Mouse (Mus musculus) gastrocnemius, adult 2 months (tissue): ENCODE measurements around the gene Dbndd2. TPM values are rescaled to one million over a fixed set of nuclear protein-coding genes. Genes with fewer than 3 reads are reported as not detected.

Source experiments
- DNase-seq: peaks from one replicate; pipeline ENCODE4 v3.0.0; 2022
- H3K27ac ChIP-seq: fragments of 200-600 bp; 2 replicates; pipeline ENCODE4 v1.8.1; 2022; ENCODE audit warnings: mild to moderate bottlenecking
- H3K4me3 ChIP-seq: fragments of 200-600 bp; 2 replicates; pipeline ENCODE4 v1.8.1; 2022; ENCODE audit warnings: mild to moderate bottlenecking, moderate library complexity
- CTCF ChIP-seq: fragments of 200-600 bp; IDR thresholded peaks from 2 replicates; pipeline ENCODE4 v1.8.1; 2022; ENCODE audit warnings: antibody characterized with exemption, mild to moderate bottlenecking, moderate library complexity
- intact Hi-C: fragments of 180-260 bp; cut with DNase I; formaldehyde crosslinking; loops from one replicate; pipeline ENCODE4 v1.15.1; 2025
- total RNA-seq, 2 experiments: library from RNA; stranded (reverse); gene quantifications; 2 replicates each; pipeline ENCODE4 v1.2.3; 2021

The Dbndd2 gene
- total RNA-seq, 2 experiments from 2014 or later: 12.9 to 25.5 TPM

DNA sequence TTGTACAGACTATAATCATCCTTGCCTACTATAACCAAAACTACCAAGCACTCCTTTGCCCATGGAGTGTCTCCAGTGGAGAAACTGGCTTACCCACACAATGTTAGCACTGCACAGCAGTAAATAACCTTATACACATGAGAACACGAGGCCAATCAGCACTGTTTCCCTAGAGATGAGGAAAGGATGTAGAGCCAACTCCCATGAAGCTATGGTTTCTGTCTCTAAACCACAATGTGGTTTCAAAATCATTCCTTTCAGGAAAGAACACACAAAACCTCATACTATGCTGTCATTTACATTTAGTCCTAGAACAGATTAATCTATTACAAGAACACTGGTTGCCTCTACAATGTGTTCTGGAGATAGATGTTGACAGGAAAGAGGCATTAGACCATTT, 10.4 kb downstream of the Dbndd2 start:
- DNase-seq: no peak
- no peak for TF ChIP-seq CTCF
- intact Hi-C loops: loop anchor here (5.0 kb wide), 1 partner anchor 34 kb away; the partner anchor contains the start of gene Gm20458
- no peak overlapping the region for H3K27ac ChIP-seq
- H3K4me3 ChIP-seq: peak overlapping the region; percentile 96

DNA sequence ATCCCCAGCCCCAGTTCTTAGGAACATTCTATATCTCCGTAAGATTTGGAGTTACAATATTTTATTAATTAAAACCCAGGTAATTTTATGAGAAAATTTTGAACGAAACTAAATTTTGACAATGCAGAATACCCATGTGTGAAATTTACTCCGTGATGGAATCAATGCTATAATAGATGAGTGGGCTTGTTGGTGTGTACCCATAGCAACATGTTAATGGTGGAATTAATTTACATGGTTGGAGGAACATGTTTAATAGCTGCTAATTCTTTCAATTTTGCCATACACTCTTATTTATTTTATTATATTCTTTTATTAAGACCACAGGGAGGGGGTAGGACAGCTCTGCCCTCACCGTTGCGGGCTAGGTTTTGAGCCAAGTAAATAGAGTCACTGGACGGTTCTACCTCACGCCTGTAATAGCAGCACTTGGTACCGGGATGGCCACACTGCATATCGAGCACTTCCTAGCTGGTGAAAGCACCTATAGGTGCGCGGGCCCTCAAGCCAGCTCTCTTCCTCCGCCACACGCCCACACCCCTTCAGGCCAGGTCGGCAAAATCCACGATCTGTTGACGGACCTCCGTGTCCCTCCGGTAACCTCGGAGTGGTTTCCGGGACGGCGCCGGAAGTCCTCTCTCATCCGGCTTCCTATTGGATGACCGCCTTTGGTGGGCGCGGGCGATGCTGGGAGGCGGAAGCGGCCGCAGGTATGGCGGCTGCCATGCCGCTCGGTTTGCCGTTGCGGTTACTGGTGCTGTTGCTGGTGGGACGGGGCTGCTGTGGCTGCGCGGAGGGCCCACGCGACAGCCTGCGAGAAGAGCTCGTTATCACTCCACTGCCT, 11.2 kb downstream of the Dbndd2 start, which contains the start of gene Pigt:
Gene Pigt (plus strand): TSS at position 674 of the 844 bp plus-strand sequence.
- intact Hi-C loops: loop anchor here (5.0 kb wide), 1 partner anchor 35 kb away; the partner anchor contains the start of gene Gm20458
- Histone ChIP-seq H3K4me3 (peak within 1 kb of the TSS; percentile 96), H3K27ac (peak within 1 kb of the TSS; percentile 95)
- peak; percentile 93 for DNase-seq
- TF ChIP-seq CTCF: no peak

DNA sequence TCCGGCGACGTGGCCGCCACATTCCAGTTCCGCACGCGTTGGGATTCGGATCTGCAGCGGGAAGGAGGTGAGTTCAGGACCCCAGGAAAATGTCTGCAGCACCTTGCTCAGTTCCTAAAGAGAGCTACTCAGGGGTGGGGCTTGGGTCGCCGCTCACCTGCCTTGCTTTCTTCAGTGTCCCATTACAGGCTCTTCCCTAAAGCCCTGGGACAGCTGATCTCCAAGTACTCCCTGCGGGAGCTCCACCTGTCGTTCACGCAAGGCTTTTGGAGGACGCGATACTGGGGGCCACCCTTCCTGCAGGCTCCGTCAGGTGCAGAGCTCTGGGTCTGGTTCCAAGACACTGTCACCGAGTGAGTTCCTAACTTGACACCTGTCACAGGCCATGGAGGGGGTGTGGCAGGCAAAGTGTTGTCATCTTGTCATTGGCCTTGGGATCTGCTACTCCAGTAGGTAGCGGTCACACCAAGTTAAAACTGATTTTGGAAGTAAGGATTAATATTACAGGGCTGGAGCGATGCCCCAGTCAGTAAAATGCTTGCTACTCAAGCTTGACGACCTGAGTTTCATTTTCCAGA, 11.9 kb downstream of the Dbndd2 start:
- TF ChIP-seq CTCF: no peak
- Histone ChIP-seq H3K4me3 (peak overlapping the region; percentile 96), H3K27ac (peak overlapping the region; percentile 95)
- intact Hi-C loops: loop anchor here (5.0 kb wide), 1 partner anchor 35 kb away; the partner anchor contains the start of gene Gm20458
- DNase-seq: no peak

DNA sequence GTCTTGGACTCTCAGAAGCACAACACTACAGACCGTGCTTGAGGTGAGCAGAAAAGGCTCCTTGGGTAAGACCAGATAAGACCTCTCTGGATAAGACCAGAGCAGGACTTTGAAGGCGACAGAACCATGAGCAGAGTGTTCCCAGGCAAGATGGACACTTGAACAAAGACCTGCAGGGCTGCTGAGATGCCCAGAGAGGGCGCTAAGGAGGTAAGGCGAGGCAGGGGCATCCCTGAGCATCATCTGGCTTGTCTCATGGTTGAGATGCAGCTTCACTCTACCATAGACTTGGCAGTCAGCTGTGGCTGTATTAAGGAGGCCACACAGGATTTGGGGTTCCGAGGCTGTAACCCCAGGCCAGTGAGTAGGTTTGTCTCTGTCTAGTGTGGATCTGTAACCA, 13.4 kb downstream of the Dbndd2 start:
- intact Hi-C loops: loop anchor here (5.0 kb wide), 1 partner anchor 37 kb away; the partner anchor contains the start of gene Gm20458
- peak; percentile 22; the same call in 1 of the 2 replicates for TF ChIP-seq CTCF
- Histone ChIP-seq H3K27ac (no peak overlapping the region), H3K4me3 (no peak overlapping the region)
- no peak for DNase-seq

DNA sequence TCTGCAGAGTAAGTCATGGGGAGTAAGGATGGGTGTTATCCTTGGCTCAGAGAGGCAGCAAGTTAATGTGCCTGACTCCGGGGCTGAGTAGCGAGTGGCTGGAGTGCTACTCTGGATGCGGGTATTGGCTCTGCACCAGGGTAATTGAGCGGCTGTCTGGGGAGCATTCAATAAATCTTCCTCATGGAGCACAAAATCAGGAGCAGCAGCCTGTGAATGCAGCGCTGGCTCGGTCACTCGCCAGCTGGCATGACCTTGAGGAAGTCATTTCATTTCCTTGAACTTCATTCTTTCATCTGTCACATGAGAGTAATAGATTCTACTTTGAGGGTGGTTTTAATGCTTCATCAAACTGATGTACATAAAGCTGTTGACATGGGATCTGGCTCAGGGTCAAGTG, 14.6 kb downstream of the Dbndd2 start:
- H3K4me3 ChIP-seq: no peak overlapping the region
- H3K27ac ChIP-seq: no peak overlapping the region
- no peak for TF ChIP-seq CTCF
- intact Hi-C loops: no loop called here
- no peak for DNase-seq

DNA sequence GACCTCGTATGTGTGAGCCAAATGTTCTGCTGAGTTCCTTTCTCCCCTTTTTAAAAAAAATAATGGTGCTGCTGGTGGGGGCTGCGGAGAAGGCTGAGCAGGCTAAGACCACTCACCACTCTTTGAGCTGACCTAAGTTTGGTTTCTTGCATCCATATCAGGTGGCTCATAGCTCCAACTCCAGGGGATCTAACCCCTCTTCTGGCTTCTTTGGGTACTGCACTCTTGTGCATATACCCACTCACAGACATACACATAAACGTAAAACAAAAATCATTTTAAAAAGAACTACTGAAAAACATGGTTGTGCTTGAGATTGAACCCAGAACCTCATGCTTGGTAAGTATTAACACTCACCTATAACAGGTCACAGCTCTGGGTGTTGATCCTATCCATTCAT, 19.0 kb downstream of the Dbndd2 start:
- Histone ChIP-seq H3K27ac (no peak overlapping the region), H3K4me3 (no peak overlapping the region)
- TF ChIP-seq CTCF: peak; percentile 13; the same call in 1 of the 2 replicates
- DNase-seq: no peak
- intact Hi-C loops: no loop called here

DNA sequence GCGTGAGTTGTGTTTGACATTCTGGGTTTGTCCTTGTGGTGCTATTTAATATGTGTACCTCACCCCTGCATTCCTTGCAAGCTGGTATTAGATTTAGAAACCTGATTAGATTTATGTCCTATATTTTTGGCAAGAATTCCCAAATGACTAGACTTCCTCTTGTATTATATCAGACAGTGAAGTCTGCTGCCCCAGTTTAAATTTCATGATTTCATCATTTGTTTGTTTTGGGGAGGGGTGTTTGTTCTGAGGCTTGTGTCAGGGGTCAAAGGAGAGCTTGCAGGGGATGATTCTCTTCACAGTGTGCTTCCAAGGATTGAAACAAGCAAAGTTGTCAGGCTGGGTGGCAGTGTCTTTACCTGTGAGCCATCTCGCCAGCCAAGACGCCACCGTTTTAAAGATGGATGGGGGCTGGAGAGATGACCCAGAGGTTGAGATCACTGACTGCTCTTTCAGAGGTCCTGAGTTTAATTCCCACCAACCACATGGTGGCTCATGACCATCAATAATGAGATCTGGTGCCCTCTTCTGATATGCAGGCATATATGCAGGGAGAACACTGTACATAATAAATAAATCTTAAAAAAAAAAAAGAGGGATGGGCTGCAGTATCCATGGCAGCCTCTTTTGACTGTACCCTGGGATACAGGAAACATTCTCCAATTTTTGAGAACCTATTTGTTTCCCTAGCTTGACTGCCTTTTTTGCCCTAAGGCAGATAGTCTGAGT, 19.9 kb downstream of the Dbndd2 start:
- intact Hi-C loops: no loop called here
- TF ChIP-seq CTCF: 0 out of 2 replicates have a peak, but pooled peaks have one; percentile 2
- Histone ChIP-seq H3K27ac (no peak overlapping the region), H3K4me3 (no peak overlapping the region)
- no peak for DNase-seq

DNA sequence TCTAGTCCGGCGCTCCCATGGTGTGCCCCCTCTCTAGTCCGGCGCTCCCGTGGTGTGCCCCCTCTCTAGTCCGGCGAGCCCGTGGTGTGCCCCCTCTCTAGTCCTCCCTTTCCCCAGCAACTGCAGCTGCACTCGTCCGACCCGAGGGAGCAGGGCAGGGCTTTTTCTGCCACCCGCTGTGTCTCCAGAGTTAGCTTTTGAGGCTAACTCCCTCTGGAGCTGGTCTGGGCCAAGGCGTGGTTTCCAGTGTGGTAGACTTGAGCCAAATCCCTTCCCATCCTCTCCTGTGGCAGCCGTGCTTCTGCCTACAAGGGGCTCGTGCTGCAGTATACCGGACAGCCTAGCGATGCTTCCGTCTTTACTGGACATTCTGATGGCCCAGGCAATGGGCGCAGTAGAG, 21.9 kb downstream of the Dbndd2 start:
- H3K4me3 ChIP-seq: no peak overlapping the region
- H3K27ac ChIP-seq: no peak overlapping the region
- no peak for TF ChIP-seq CTCF
- intact Hi-C loops: no loop called here
- DNase-seq: no peak

DNA sequence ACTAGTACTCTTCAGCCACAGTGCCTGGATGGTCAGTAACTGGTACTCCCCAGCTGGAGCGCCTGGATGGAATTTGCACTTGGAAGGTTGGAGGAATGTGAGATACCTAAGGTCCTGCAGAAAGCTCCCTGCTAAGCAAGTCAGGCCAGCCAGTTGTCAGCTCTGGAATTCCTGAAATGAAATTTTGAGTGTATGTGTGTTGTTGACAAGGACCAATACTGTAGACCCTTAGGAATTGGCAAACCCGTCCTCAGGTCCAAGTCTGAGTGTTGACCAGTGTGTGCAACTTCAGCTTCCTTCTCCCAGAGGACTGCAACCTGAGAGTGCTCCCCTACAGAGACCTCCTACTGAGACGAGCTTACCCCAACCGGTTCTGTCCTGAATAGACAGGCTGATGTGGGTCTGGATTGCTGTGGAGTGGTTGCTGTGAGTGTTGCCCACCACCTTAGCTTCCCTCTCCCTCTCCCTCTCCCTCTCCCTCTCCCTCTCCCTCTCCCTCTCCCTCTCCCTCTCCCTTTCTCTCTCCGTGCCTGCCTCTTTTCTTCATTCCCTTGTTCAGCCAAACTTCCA, 24.8 kb downstream of the Dbndd2 start:
- no peak for TF ChIP-seq CTCF
- Histone ChIP-seq H3K4me3 (no peak overlapping the region), H3K27ac (0 out of 2 replicates have a peak overlapping the region, but pooled peaks have one; percentile 20)
- intact Hi-C loops: no loop called here
- DNase-seq: no peak

DNA sequence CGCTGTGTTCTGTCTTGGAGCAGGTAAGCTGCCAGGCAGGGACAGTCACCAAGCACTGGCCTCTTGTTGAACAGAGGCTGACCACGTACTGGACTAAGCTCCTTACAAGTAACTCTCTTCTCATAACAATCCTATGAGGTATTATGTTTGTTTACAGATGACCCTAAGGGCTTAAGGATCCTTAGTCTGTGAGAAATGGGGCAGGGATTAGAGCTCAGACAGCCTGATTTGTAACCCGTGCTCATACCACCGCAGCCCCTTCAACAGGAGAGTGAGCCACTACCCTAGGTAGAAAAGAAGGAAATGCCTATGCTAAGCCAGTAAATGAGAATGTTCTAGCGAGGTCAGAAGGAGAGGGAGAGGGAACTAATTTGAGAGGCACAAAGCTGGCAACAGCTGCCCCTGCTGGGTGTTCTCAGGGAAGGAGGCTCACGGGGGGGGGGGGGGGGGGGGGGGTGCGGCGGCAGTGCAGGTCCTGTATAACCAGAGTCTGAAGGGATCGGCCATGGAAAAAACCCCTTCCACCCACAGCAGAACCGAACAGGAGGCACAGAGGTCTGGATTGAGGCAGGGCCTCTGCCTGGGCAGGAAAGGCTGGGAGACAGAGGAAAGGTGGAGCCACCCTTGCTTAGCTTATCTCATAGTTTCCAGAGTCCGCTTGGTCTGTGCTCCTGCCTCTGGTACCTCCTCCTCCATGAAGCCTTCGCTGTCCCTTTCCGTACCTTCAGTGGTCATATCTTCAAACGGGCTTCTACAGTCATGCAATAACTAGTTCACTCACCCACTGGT, 26.4 kb downstream of the Dbndd2 start:
- peak overlapping the region; percentile 79 for H3K27ac ChIP-seq
- intact Hi-C loops: no loop called here
- no peak for TF ChIP-seq CTCF
- no peak for DNase-seq
- no peak overlapping the region for H3K4me3 ChIP-seq

DNA sequence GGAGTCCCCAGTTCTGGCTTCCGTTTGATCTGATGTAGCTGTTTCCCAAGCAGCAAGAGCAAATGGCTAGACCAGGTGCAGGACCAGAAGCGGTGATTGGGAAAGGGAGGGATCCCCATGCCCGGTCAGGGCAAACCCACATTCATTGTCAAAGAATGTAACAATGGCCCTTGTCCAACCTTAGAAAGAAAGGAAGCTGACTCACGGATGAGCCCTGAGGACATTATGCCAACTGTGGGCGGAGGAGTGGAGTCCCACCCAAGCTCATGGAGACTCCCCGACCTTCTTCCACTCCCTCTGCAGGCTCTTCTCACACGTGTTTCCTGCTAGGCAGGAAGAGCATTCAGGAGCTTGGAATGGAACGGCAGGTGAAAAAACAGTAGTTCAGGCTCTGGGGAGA, 27.5 kb downstream of the Dbndd2 start:
- no peak for TF ChIP-seq CTCF
- intact Hi-C loops: no loop called here
- no peak overlapping the region for H3K4me3 ChIP-seq
- peak overlapping the region; percentile 79 for H3K27ac ChIP-seq
- no peak for DNase-seq

DNA sequence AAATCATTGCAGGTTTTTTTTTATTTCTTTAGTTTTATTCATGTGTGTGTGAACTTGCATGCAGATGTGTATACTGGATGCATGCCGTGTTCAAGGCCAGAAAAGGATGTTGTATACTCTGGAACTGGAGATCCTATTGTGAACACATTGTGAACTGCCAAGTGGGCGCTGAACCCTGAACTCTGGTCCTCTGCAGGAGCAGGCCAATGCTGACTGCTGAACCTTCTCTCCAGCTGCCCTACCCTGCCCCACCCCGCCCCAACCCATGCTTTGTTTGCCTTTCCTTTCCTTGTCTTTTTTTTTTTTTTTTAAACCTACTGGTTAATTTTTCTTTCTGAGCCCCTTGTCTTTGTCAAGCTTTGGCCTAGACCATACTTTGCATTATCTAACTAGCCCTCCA, 29.0 kb downstream of the Dbndd2 start:
- no peak for TF ChIP-seq CTCF
- DNase-seq: no peak
- no peak overlapping the region for H3K4me3 ChIP-seq
- H3K27ac ChIP-seq: no peak overlapping the region
- intact Hi-C loops: no loop called here
